Mouse (Mus musculus): ENCODE results near the gene Cyp4f18. TPM values are rescaled to one million over a fixed set of nuclear protein-coding genes. Genes with fewer than 3 reads are reported as not detected.
"Not testable (repeated sequence)": the region's sequence is repeated elsewhere in the genome, so short reads cannot be mapped to it uniquely, and the experiment has no call there.

The Cyp4f18 gene
- under 1 TPM; 0.23 to 0.38 TPM for total RNA-seq (2021)
- long read RNA-seq, experiment 1, partial matches to known transcripts = 0 of 1 reads
- long read RNA-seq, experiment 1, other reads (novel, unspliced or antisense) = 0 of 1 reads
- long read RNA-seq, experiment 2, partial matches to known transcripts = 0 of 2 reads
- long read RNA-seq, experiment 2, other reads (novel, unspliced or antisense) = 0 of 2 reads

- DNase-seq (ENCODE audit: low spot score) = no peak
Measured at GRCm38 (mm10) chr8:72009473-72009872, at the start of gene Cyp4f18. Gene Cyp4f18 (minus strand): TSS chr8:72009626.

GRCm38 (mm10) chr8:72057643-72058042 is 48.2 kb upstream of the Cyp4f18 start:
- DNase-seq (ENCODE audit: low spot score) = not testable (repeated sequence)

- DNase-seq (ENCODE audit: low spot score) = not testable (repeated sequence)
Measured at GRCm38 (mm10) chr8:72054633-72055032, 45.2 kb upstream of the Cyp4f18 start.

- DNase-seq (ENCODE audit: low spot score) = no peak
Measured at GRCm38 (mm10) chr8:72042493-72042892, 33.1 kb upstream of the Cyp4f18 start.

GRCm38 (mm10) chr8:72040918-72041317 is 31.5 kb upstream of the Cyp4f18 start, which contains the start of gene Olfr372:
Gene Olfr372 (plus strand): TSS chr8:72041218.
- not testable (repeated sequence) for DNase-seq (ENCODE audit: low spot score)

GRCm38 (mm10) chr8:72032926-72033325 is 23.5 kb upstream of the Cyp4f18 start:
- DNase-seq (ENCODE audit: low spot score) = peak; percentile 50

- DNase-seq (ENCODE audit: low spot score) = not testable (repeated sequence)
Measured at GRCm38 (mm10) chr8:72024886-72025285, 15.5 kb upstream of the Cyp4f18 start.

- no peak for DNase-seq (ENCODE audit: low spot score)
Measured at GRCm38 (mm10) chr8:72019816-72020215, 10.4 kb upstream of the Cyp4f18 start.

- not testable (repeated sequence) for DNase-seq (ENCODE audit: low spot score)
Measured at GRCm38 (mm10) chr8:72019022-72019421, 9.6 kb upstream of the Cyp4f18 start.

GRCm38 (mm10) chr8:72018141-72018540 is 8.7 kb upstream of the Cyp4f18 start:
- DNase-seq (ENCODE audit: low spot score) = peak; percentile 30

GRCm38 (mm10) chr8:72017339-72017738 is 7.9 kb upstream of the Cyp4f18 start:
- DNase-seq (ENCODE audit: low spot score) = not testable (repeated sequence)

GRCm38 (mm10) chr8:72013506-72014228 is 4.2 kb upstream of the Cyp4f18 start:
- not testable (repeated sequence) for DNase-seq (ENCODE audit: low spot score)

GRCm38 (mm10) chr8:72008134-72008641 is 1.2 kb downstream of the Cyp4f18 start:
- DNase-seq (ENCODE audit: low spot score) = peak; percentile 30

GRCm38 (mm10) chr8:72006763-72007162 is 2.7 kb downstream of the Cyp4f18 start:
- no peak for DNase-seq (ENCODE audit: low spot score)

GRCm38 (mm10) chr8:72005912-72006311 is 3.5 kb downstream of the Cyp4f18 start:
- no peak for DNase-seq (ENCODE audit: low spot score)

- no peak for DNase-seq (ENCODE audit: low spot score)
Measured at GRCm38 (mm10) chr8:72002942-72003341, 6.5 kb downstream of the Cyp4f18 start.

GRCm38 (mm10) chr8:72000223-72000622 is 9.2 kb downstream of the Cyp4f18 start:
- no peak for DNase-seq (ENCODE audit: low spot score)

- DNase-seq (ENCODE audit: low spot score) = no peak
Measured at GRCm38 (mm10) chr8:71999434-71999833, 10.0 kb downstream of the Cyp4f18 start.

- no peak for DNase-seq (ENCODE audit: low spot score)
Measured at GRCm38 (mm10) chr8:71988867-71989599, 20.4 kb downstream of the Cyp4f18 start.

GRCm38 (mm10) chr8:71988110-71988866 is 21.1 kb downstream of the Cyp4f18 start:
- DNase-seq (ENCODE audit: low spot score) = no peak

- DNase-seq (ENCODE audit: low spot score) = no peak
Measured at GRCm38 (mm10) chr8:71984601-71985000, 24.8 kb downstream of the Cyp4f18 start.
